Mouse (Mus musculus) liver, embryonic 14.5 days (tissue): ENCODE data around the gene Olfr875. TPM values are rescaled to one million over a fixed set of nuclear protein-coding genes. Genes with fewer than 3 reads are reported as not detected.
"Not testable (repeated sequence)": the region's sequence is repeated elsewhere in the genome, so short reads cannot be mapped to it uniquely, and the experiment has no call there.

Source experiments
- ATAC-seq: fragments of 200-750 bp; cut with Nextera tagmentation; 2 replicates; pipeline ENCODE4 v1.8.0; 2017; ENCODE audit warnings: moderate number of reproducible peaks, mild to moderate bottlenecking, moderate library complexity; ENCODE audit not compliant: insufficient read depth
- DNase-seq, 3 experiments: peaks; one replicate each; pipeline ENCODE4 v3.0.0-alpha.2; 2012 to 2013; ENCODE audit warnings: low read depth in 3 of 3, low spot score in 3 of 3
- H3K27ac ChIP-seq: fragments of 300-500 bp; sonication (generic); 2 replicates; pipeline ENCODE4 v1.5.1; 2014; ENCODE audit warnings: moderate library complexity, mild to moderate bottlenecking, control low read depth, inconsistent platforms
- H3K27me3 ChIP-seq: fragments of 300-500 bp; sonication (generic); 2 replicates; pipeline ENCODE4 v1.6.1; 2014; ENCODE audit warnings: mild to moderate bottlenecking, low read length, moderate library complexity; ENCODE audit not compliant: control insufficient read depth, insufficient read depth
- H3K36me3 ChIP-seq: fragments of 300-500 bp; sonication (generic); replicated peaks from 2 replicates; pipeline ENCODE4 v1.6.1; 2014; ENCODE audit warnings: low read depth; ENCODE audit not compliant: control insufficient read depth, insufficient read depth
- H3K4me1 ChIP-seq, 2 experiments: fragments of 200-500 bp in 1 of 2; fragments of 300-500 bp in 1 of 2; sonication (generic) in 1 of 2; replicated peaks; 2 replicates each; pipeline ENCODE4 v1.6.1; 2012 to 2014; ENCODE audit warnings: antibody characterized with exemption in 1 of 2, inconsistent platforms in 1 of 2, low read length in 1 of 2; ENCODE audit not compliant: control insufficient read depth in 2 of 2, insufficient read depth in 2 of 2
- H3K4me2 ChIP-seq: fragments of 300-500 bp; sonication (generic); 2 replicates; pipeline ENCODE4 v1.6.1; 2014; ENCODE audit warnings: low read depth, mild to moderate bottlenecking, control low read depth, moderate library complexity
- H3K4me3 ChIP-seq, 2 experiments: fragments of 200-500 bp in 1 of 2; fragments of 300-500 bp in 1 of 2; sonication (generic) in 1 of 2; 2 replicates each; pipeline ENCODE4 v1.5.1; 2012 to 2014; ENCODE audit warnings: low read depth in 2 of 2, low read length in 2 of 2, mild to moderate bottlenecking in 2 of 2, control low read depth in 1 of 2, inconsistent platforms in 1 of 2, moderate library complexity in 1 of 2; ENCODE audit not compliant: insufficient read depth in 1 of 2
- H3K9ac ChIP-seq: fragments of 300-500 bp; sonication (generic); replicated peaks from 2 replicates; pipeline ENCODE4 v1.6.1; 2014; ENCODE audit warnings: mild to moderate bottlenecking, control low read depth, moderate library complexity
- H3K9me3 ChIP-seq: fragments of 300-500 bp; sonication (generic); 2 replicates; pipeline ENCODE4 v1.6.1; 2016; ENCODE audit warnings: low read length, mixed read lengths; ENCODE audit not compliant: control insufficient read depth
- CTCF ChIP-seq: IDR thresholded peaks from 2 replicates; pipeline ENCODE4 v1.5.1; 2016; ENCODE audit warnings: antibody characterized with exemption, low read depth, control low read depth
- EP300 ChIP-seq: IDR thresholded peaks from 2 replicates; pipeline ENCODE4 v1.6.1; 2016; ENCODE audit warnings: antibody characterized with exemption, low read depth
- WGBS: fragments of 180-500 bp; shearing (Covaris S2); extraction: QIAGEN DNeasy Blood & Tissue Kit; methylation state at CpG from one replicate; pipeline ENCODE4 v1.1.7; 2014; ENCODE audit not compliant: insufficient replicate concordance; 5-methylcytosine and 5-hydroxymethylcytosine counted together
- polyA plus RNA-seq, 2 experiments: library from polyadenylated mRNA; depleted of rRNA in 1 of 2; stranded (reverse) in 1 of 2; unstranded in 1 of 2; fragments of >200 nt; fragmentation: Nextera tagmentation in 1 of 2; extraction: Ambion mirVana in 1 of 2; gene quantifications; 2 replicates each; pipeline versions ENCODE4 v1.2.1 to v1.2.3; 2012 to 2014

Gene Olfr875
- polyA plus RNA-seq, 2 experiments, result not detected

GRCm38 (mm10) chr9:37752006-37752405 lies 19.7 kb upstream of the Olfr875 start:
- Histone ChIP-seq H3K4me3 (no peak overlapping the region), H3K36me3 (no peaks in the 10 kb centered on the region), H3K4me2 (no peak overlapping the region), H3K9ac (no peak overlapping the region), H3K9me3 (no peaks in the 10 kb centered on the region), H3K4me1 (no peaks in the 10 kb centered on the region), H3K27ac (no peak overlapping the region), H3K27me3 (no peaks in the 10 kb centered on the region)
- ATAC-seq (no peak), DNase-seq (no peak)
- 45% methylated on average over 4 of the region's 4 CpGs for WGBS
- TF ChIP-seq EP300 (no peak), CTCF (no peak)

- Histone ChIP-seq H3K36me3 (no peaks in the 10 kb centered on the region), H3K27ac (no peak overlapping the region), H3K4me3 (no peak overlapping the region), H3K4me1 (no peaks in the 10 kb centered on the region), H3K4me2 (no peak overlapping the region), H3K27me3 (no peaks in the 10 kb centered on the region), H3K9ac (no peak overlapping the region), H3K9me3 (no peaks in the 10 kb centered on the region)
- WGBS, result 51% methylated on average over 2 of the region's 2 CpGs
- ATAC-seq (no peak), DNase-seq (no peak)
- TF ChIP-seq CTCF (no peak), EP300 (no peak)
These were observed 9.9 kb upstream of the Olfr875 start for GRCm38 (mm10) chr9:37761728-37762127.

GRCm38 (mm10) chr9:37762541-37762940 lies 9.1 kb upstream of the Olfr875 start:
- 35% methylated on average over 2 of the region's 2 CpGs for WGBS
- no peak overlapping the region for H3K4me2 ChIP-seq
- DNase-seq (no peak), ATAC-seq (no peak)
- H3K4me1 ChIP-seq, result no peaks in the 10 kb centered on the region
- no peaks in the 10 kb centered on the region for H3K36me3 ChIP-seq
- H3K9ac ChIP-seq, result no peak overlapping the region
- TF ChIP-seq CTCF (peak; percentile 28; the same call in 1 of the 2 replicates), EP300 (no peak)
- H3K4me3 ChIP-seq, result no peak overlapping the region
- H3K9me3 ChIP-seq, result no peaks in the 10 kb centered on the region
- no peak overlapping the region for H3K27ac ChIP-seq
- no peaks in the 10 kb centered on the region for H3K27me3 ChIP-seq

GRCm38 (mm10) chr9:37770661-37771060 lies 996 bp upstream of the Olfr875 start:
- no peak overlapping the region for H3K27ac ChIP-seq
- WGBS, result 33% methylated on average over 2 of the region's 2 CpGs
- no peaks in the 10 kb centered on the region for H3K4me1 ChIP-seq
- no peaks in the 10 kb centered on the region for H3K27me3 ChIP-seq
- DNase-seq (no peak), ATAC-seq (no peak)
- no peaks in the 10 kb centered on the region for H3K36me3 ChIP-seq
- H3K4me3 ChIP-seq, result no peak overlapping the region
- H3K4me2 ChIP-seq, result no peak overlapping the region
- no peaks in the 10 kb centered on the region for H3K9me3 ChIP-seq
- no peak for TF ChIP-seq EP300
- TF ChIP-seq CTCF, result no peak
- no peak overlapping the region for H3K9ac ChIP-seq

GRCm38 (mm10) chr9:37782766-37783260 lies 11.2 kb downstream of the Olfr875 start:
- Histone ChIP-seq H3K27me3 (no peaks in the 10 kb centered on the region), H3K9me3 (no peaks in the 10 kb centered on the region), H3K4me1 (no peaks in the 10 kb centered on the region), H3K36me3 (no peaks in the 10 kb centered on the region), H3K27ac (no peak overlapping the region), H3K4me3 (no peak overlapping the region), H3K9ac (no peak overlapping the region), H3K4me2 (peak overlapping the region; percentile 13; the same call in 1 of the 2 replicates)
- 13% methylated on average over 7 of the region's 7 CpGs for WGBS
- ATAC-seq, result peak; percentile 71
- TF ChIP-seq EP300, result no peak
- no peak for TF ChIP-seq CTCF
- peak in 1 of 3 experiments; percentile 2 for DNase-seq

- ATAC-seq, DNase-seq: not testable (repeated sequence)
These were observed 12.0 kb downstream of the Olfr875 start for GRCm38 (mm10) chr9:37783394-37784387.

More at GRCm38 (mm10) chr9:37783394-37784387, 12.0 kb downstream of the Olfr875 start:
- H3K4me1 ChIP-seq, H3K4me2 ChIP-seq, H3K27me3 ChIP-seq, H3K9me3 ChIP-seq, H3K36me3 ChIP-seq, H3K27ac ChIP-seq, H3K4me3 ChIP-seq, H3K9ac ChIP-seq: not testable (repeated sequence)
- WGBS, result 59% methylated on average over 10 of the region's 15 CpGs
